ENCODE assay signal across 11 mouse cellular contexts in the genomic region with DNA sequence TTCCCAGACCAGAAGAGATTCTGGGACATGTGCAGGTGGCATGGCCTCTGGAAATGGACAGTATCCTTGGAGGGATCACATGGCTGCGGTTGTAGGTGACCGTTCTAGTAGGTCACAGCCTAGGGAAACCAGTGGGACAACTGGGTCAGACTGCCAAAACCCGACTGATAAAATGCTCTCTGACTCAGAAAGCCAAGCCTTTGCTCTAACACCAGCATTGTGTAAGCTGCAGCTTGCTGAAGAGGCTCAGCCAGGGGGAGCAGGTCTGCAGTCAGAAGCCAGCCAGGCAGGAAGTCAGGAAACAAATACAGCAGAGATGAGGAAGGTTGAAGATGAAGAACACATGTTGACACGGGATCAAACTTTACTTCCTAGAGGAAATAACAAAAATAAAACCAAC. TPM values are rescaled to one million over a fixed set of nuclear protein-coding genes. Genes with fewer than 3 reads are reported as not detected.
A peak's percentile ranks its signal among the peaks of the same experiment; 100 is the strongest.
DNase-seq lines count a peak whose midpoint lies in the region; ATAC-seq and TF ChIP-seq lines count a peak whose summit lies in the region.
"Had no signal": no experiment of that assay in that cellular context is flagged by ENCODE, and none has a peak within 500 bp of the region (broad histone marks: within the 10 kb centered on the region; RNA-seq: fewer than 3 reads in every experiment).

No protein-coding gene starts in this region.

- H3K4me2 ChIP-seq in hindbrain, postnatal 0 days (ENCODE audit: low read depth, low read length), result no peak overlapping the region
- H3K4me2 ChIP-seq in CH12.LX (ENCODE audit: insufficient read depth, low read depth, poor library complexity, severe bottlenecking), result peak overlapping the region; percentile 1; the same call in 1 of the 2 replicates
- H3K4me2 ChIP-seq in heart, embryonic 13.5 days, result no peak overlapping the region
- no peak overlapping the region for H3K4me2 ChIP-seq in lung, postnatal 0 days (replicated peaks; ENCODE audit: low read depth, low read length)
- H3K4me2 ChIP-seq: midbrain, embryonic 12.5 days had no signal

- no peaks in the 10 kb centered on the region for H3K36me3 ChIP-seq in hindbrain, postnatal 0 days (ENCODE audit: insufficient read depth, low read length)
- H3K36me3 ChIP-seq in hindbrain, embryonic 10.5 days, result no peaks in the 10 kb centered on the region
- H3K36me3 ChIP-seq in CH12.LX (replicated peaks in 1 of 2; ENCODE audit: control insufficient read depth in 1 of 2, insufficient read depth in 1 of 2, low read length in 1 of 2), result no peaks in the 10 kb centered on the region
- no peaks in the 10 kb centered on the region for H3K36me3 ChIP-seq in heart, embryonic 13.5 days
- no peaks in the 10 kb centered on the region for H3K36me3 ChIP-seq in lung, postnatal 0 days (ENCODE audit: insufficient read depth, low read length)
- H3K36me3 ChIP-seq: midbrain, embryonic 12.5 days had no signal

- no peak for TF ChIP-seq RAD21 in CH12.LX (IDR thresholded peaks at IDR 0.05; ENCODE audit: low read depth, low read length)

- dilution Hi-C loops in CH12.LX (cut with MboI; ENCODE audit: extremely low pct_ligation_motif_present, extremely low pct_unique_long_range_greater_than_20kb, low sequenced_read_pairs), result no loop called here

- H3K4me1 ChIP-seq in hindbrain, postnatal 0 days (ENCODE audit: insufficient read depth, low read length), result no peaks in the 10 kb centered on the region
- H3K4me1 ChIP-seq in hindbrain, embryonic 10.5 days (replicated peaks), result no peaks in the 10 kb centered on the region
- peaks cover 0 to 4% of the 10 kb centered on the region in 2 experiments; a peak in 1 of 4 replicates for H3K4me1 ChIP-seq in CH12.LX (ENCODE audit: control insufficient read depth in 1 of 2, insufficient read depth in 2 of 2)
- peaks cover 6% of the 10 kb centered on the region for H3K4me1 ChIP-seq in heart, embryonic 13.5 days
- peaks cover 5% of the 10 kb centered on the region; the same call in 1 of the 2 replicates for H3K4me1 ChIP-seq in lung, postnatal 0 days (ENCODE audit: insufficient read depth, low read depth, low read length)
- H3K4me1 ChIP-seq: midbrain, embryonic 12.5 days had no signal

- no peak for TF ChIP-seq POLR2A in CH12.LX (IDR thresholded peaks at IDR 0.05; ENCODE audit: low read depth, low read length)

- H3K9ac ChIP-seq in hindbrain, postnatal 0 days (replicated peaks; ENCODE audit: low read length), result no peak overlapping the region
- H3K9ac ChIP-seq in CH12.LX (ENCODE audit: insufficient read depth, low read depth), result no peak overlapping the region
- H3K9ac ChIP-seq in heart, embryonic 13.5 days, result no peak overlapping the region
- H3K9ac ChIP-seq in lung, postnatal 0 days (replicated peaks; ENCODE audit: low read depth), result no peak overlapping the region
- H3K9ac ChIP-seq: midbrain, embryonic 12.5 days had no signal

- WGBS in hindbrain, postnatal 0 days, result 74% methylated on average over 4 of the region's 4 CpGs
- WGBS in hindbrain, embryonic 10.5 days, result 80% methylated on average over 4 of the region's 4 CpGs
- 49% methylated on average over 4 of the region's 4 CpGs for whole genome bisulfite sequencing in heart, embryonic 13.5 days
- WGBS in lung, postnatal 0 days, result 35% methylated on average over 4 of the region's 4 CpGs

- no peaks in the 10 kb centered on the region for H3K9me3 ChIP-seq in hindbrain, postnatal 0 days (ENCODE audit: low read length)
- no peaks in the 10 kb centered on the region for H3K9me3 ChIP-seq in hindbrain, embryonic 10.5 days
- no peaks in the 10 kb centered on the region for H3K9me3 ChIP-seq in CH12.LX (replicated peaks; ENCODE audit: low read length)
- no peaks in the 10 kb centered on the region for H3K9me3 ChIP-seq in heart, embryonic 13.5 days
- H3K9me3 ChIP-seq in lung, postnatal 0 days (ENCODE audit: low read length), result no peaks in the 10 kb centered on the region
- H3K9me3 ChIP-seq: midbrain, embryonic 12.5 days had no signal

- in situ Hi-C loops in CH12.LX (cut with MboI; ENCODE audit: low pct_ligation_motif_present, low pct_unique_long_range_greater_than_20kb, low sequenced_read_pairs), result loop anchor here (10.0 kb wide), 1 partner anchor 101 kb away; no protein-coding TSS in a partner anchor

- no peak for TF ChIP-seq EP300 in CH12.LX (IDR thresholded peaks at IDR 0.05; ENCODE audit: low read length)
- TF ChIP-seq EP300 in lung, postnatal 0 days (IDR thresholded peaks at IDR 0.05), result no peak

- H3K79me2 ChIP-seq in CH12.LX (replicated peaks; ENCODE audit: control insufficient read depth, extremely low read depth, insufficient read depth, poor library complexity, severe bottlenecking), result no peaks in the 10 kb centered on the region

- H3K4me3 ChIP-seq in hindbrain, postnatal 0 days (ENCODE audit: low read length), result no peak overlapping the region
- H3K4me3 ChIP-seq in hindbrain, embryonic 10.5 days, result no peak overlapping the region
- H3K4me3 ChIP-seq in CH12.LX (replicated peaks in 1 of 3; ENCODE audit: low read depth in 2 of 3, low read length in 2 of 3, poor library complexity in 1 of 3), result no peak overlapping the region
- H3K4me3 ChIP-seq in heart, embryonic 13.5 days, result no peak overlapping the region
- no peak overlapping the region for H3K4me3 ChIP-seq in lung, postnatal 0 days (ENCODE audit: low read depth, low read length)
- H3K4me3 ChIP-seq: midbrain, embryonic 12.5 days had no signal

- TF ChIP-seq CTCF in hindbrain, postnatal 0 days (IDR thresholded peaks at IDR 0.05; ENCODE audit: low read depth), result 0 out of 2 replicates have a peak, but pooled peaks have one; percentile 13
- TF ChIP-seq CTCF in CH12.LX (conservative IDR thresholded peaks at IDR 0.05 in 1 of 2, IDR thresholded peaks at IDR 0.05 in 1 of 2; ENCODE audit: low read depth in 2 of 2, low read length in 2 of 2), result no peak
- TF ChIP-seq CTCF in lung, postnatal 0 days (IDR thresholded peaks at IDR 0.05), result peak; percentile 56

- DNase-seq in hindbrain, postnatal 0 days (ENCODE audit: low spot score), result no peak
- no peak for DNase-seq in hindbrain, embryonic 10.5 days (ENCODE audit: low spot score)
- DNase-seq in CH12.LX (ENCODE audit: extremely low read depth), result no peak
- peak; percentile 78 for DNase-seq in lung, postnatal 0 days (ENCODE audit: low spot score)
- DNase-seq in cerebellum, postnatal 25 days, result no peak
- no peak for DNase-seq in frontal cortex, postnatal 14 days (ENCODE audit: low spot score in 2 of 2)

- no peak for ATAC-seq in hindbrain, postnatal 0 days
- ATAC-seq in heart, embryonic 13.5 days (ENCODE audit: extremely low read depth, insufficient number of reproducible peaks, low FRiP score, low TSS enrichment), result no peak
- ATAC-seq in lung, postnatal 0 days, result peak; percentile 65
- ATAC-seq in granulocyte monocyte progenitor cell, adult 5-6 weeks (replicated peaks; ENCODE audit: poor library complexity, severe bottlenecking), result no peak; the same call in 1 of the 2 replicates
- ATAC-seq: hindbrain, embryonic 16.5 days had no signal

- H3K27ac ChIP-seq in hindbrain, postnatal 0 days, result no peak overlapping the region
- no peak overlapping the region for H3K27ac ChIP-seq in hindbrain, embryonic 10.5 days
- H3K27ac ChIP-seq in CH12.LX (ENCODE audit: insufficient read depth, low read depth), result no peak overlapping the region
- H3K27ac ChIP-seq in heart, embryonic 13.5 days (replicated peaks), result peak overlapping the region; percentile 54; the same call in 1 of the 2 replicates
- H3K27ac ChIP-seq in lung, postnatal 0 days (ENCODE audit: low read length), result peak overlapping the region; percentile 16; the same call in 1 of the 2 replicates
- H3K27ac ChIP-seq: midbrain, embryonic 12.5 days had no signal

- no peaks in the 10 kb centered on the region for H3K27me3 ChIP-seq in hindbrain, postnatal 0 days (ENCODE audit: insufficient read depth, low read length)
- no peaks in the 10 kb centered on the region for H3K27me3 ChIP-seq in hindbrain, embryonic 10.5 days (ENCODE audit: insufficient read depth, poor library complexity, severe bottlenecking)
- no peaks in the 10 kb centered on the region for H3K27me3 ChIP-seq in CH12.LX (replicated peaks)
- no peaks in the 10 kb centered on the region for H3K27me3 ChIP-seq in heart, embryonic 13.5 days (replicated peaks)
- no peaks in the 10 kb centered on the region for H3K27me3 ChIP-seq in lung, postnatal 0 days (replicated peaks; ENCODE audit: insufficient read depth, low read length)
- H3K27me3 ChIP-seq: midbrain, embryonic 12.5 days had no signal

TF ChIP-seq in CH12.LX, 34 proteins besides CTCF, POLR2A, EP300 and RAD21 (continues in another document):
- no peak for TF ChIP-seq CHD2 (IDR thresholded peaks at IDR 0.05; ENCODE audit: low read length)
- TF ChIP-seq PAX5 (IDR thresholded peaks at IDR 0.05; ENCODE audit: low read length), result no peak
- TF ChIP-seq ZNF384 (IDR thresholded peaks at IDR 0.05; ENCODE audit: low read depth, low read length), result no peak
- no peak for TF ChIP-seq ETS1 (conservative IDR thresholded peaks at IDR 0.05; ENCODE audit: low read depth, low read length)
- TF ChIP-seq MXI1 (IDR thresholded peaks at IDR 0.05; ENCODE audit: low read depth, low read length), result no peak
- no peak for TF ChIP-seq CHD1 (IDR thresholded peaks at IDR 0.05; ENCODE audit: low read depth, low read length)

RNA-seq across cellular contexts. Expression of gene Kdelc2, which starts 7.9 kb away (rescaled TPM):
- total RNA-seq in hindbrain, postnatal 0 days (2014; rRNA removed), result 5.5 and 6.8 TPM in 2 replicates
- polyA plus RNA-seq in hindbrain, postnatal 0 days (2015; fragmentation: Nextera tagmentation; extraction: Ambion mirVana), result 8.1 and 8.7 TPM in 2 replicates
- 8.6 and 10.9 TPM in 2 replicates for polyA plus RNA-seq in hindbrain, embryonic 10.5 days (2016; fragmentation: Nextera tagmentation; extraction: Ambion mirVana)
- not detected in 2 replicates for total RNA-seq in CH12.LX (2012; rRNA removed)
- not detected in 2 replicates for total RNA-seq in CH12.LX (2014; rRNA removed)
- not detected in 2 replicates for polyA plus RNA-seq in CH12.LX (2012; ENCODE audit: insufficient read length, low read depth)
- polyA plus RNA-seq in heart, embryonic 13.5 days (2015; fragmentation: Nextera tagmentation; extraction: Ambion mirVana), result 21.0 and 21.6 TPM in 2 replicates
- 30.2 and 37.3 TPM in 2 replicates for polyA plus RNA-seq in lung, postnatal 0 days (2015; fragmentation: Nextera tagmentation; extraction: Ambion mirVana)
- 7.3 and 14.1 TPM in 2 replicates for total RNA-seq in granulocyte monocyte progenitor cell, adult 5-6 weeks (2014; fragmentation: Nextera tagmentation)
- 11.4 and 12.2 TPM in 2 replicates for total RNA-seq in granulocyte monocyte progenitor cell, adult 5-6 weeks (2017)

RNA-seq across cellular contexts. Expression of gene 4930550C14Rik, which starts 26.2 kb away (rescaled TPM):
- total RNA-seq in hindbrain, postnatal 0 days (2014; rRNA removed), result 0.18 and 0.26 TPM in 2 replicates
- 0.49 and 0.59 TPM in 2 replicates for polyA plus RNA-seq in hindbrain, postnatal 0 days (2015; fragmentation: Nextera tagmentation; extraction: Ambion mirVana)
- 0.25 and 0.27 TPM in 2 replicates for polyA plus RNA-seq in hindbrain, embryonic 10.5 days (2016; fragmentation: Nextera tagmentation; extraction: Ambion mirVana)
- 0.30 and 0.38 TPM in 2 replicates for total RNA-seq in CH12.LX (2012; rRNA removed)
- total RNA-seq in CH12.LX (2014; rRNA removed), result 1.3 and 1.7 TPM in 2 replicates
- 0.97 and 1.5 TPM in 2 replicates for polyA plus RNA-seq in CH12.LX (2012; ENCODE audit: insufficient read length, low read depth)
- 0.36 and 0.41 TPM in 2 replicates for polyA plus RNA-seq in heart, embryonic 13.5 days (2015; fragmentation: Nextera tagmentation; extraction: Ambion mirVana)
- polyA plus RNA-seq in lung, postnatal 0 days (2015; fragmentation: Nextera tagmentation; extraction: Ambion mirVana), result 2.6 and 2.8 TPM in 2 replicates
- not detected in 2 replicates for total RNA-seq in granulocyte monocyte progenitor cell, adult 5-6 weeks (2014; fragmentation: Nextera tagmentation)
- 0.22 TPM in 1 of 2 replicates, not detected in the other for total RNA-seq in granulocyte monocyte progenitor cell, adult 5-6 weeks (2017)
- total RNA-seq: gastrocnemius, adult 18-20 months had no signal

Comparison
In these comparisons a context has a peak if more than half of its experiments do, and no peak if none do; other contexts are left out.
1. H3K27ac ChIP-seq: peak in heart, embryonic 13.5 days (single experiment) and lung, postnatal 0 days (single experiment); none in hindbrain, postnatal 0 days (single experiment), hindbrain, embryonic 10.5 days (single experiment) and CH12.LX (single experiment).
2. CTCF ChIP-seq: peak in hindbrain, postnatal 0 days (single experiment) and lung, postnatal 0 days (single experiment); none in CH12.LX (0 of 2).